Mouse (Mus musculus): ENCODE results near the gene Exoc3l4. TPM values are rescaled to one million over a fixed set of nuclear protein-coding genes. Genes with fewer than 3 reads are reported as not detected.

Gene Exoc3l4
- polyA plus RNA-seq, 1 experiment, result 6.1 TPM

DNA sequence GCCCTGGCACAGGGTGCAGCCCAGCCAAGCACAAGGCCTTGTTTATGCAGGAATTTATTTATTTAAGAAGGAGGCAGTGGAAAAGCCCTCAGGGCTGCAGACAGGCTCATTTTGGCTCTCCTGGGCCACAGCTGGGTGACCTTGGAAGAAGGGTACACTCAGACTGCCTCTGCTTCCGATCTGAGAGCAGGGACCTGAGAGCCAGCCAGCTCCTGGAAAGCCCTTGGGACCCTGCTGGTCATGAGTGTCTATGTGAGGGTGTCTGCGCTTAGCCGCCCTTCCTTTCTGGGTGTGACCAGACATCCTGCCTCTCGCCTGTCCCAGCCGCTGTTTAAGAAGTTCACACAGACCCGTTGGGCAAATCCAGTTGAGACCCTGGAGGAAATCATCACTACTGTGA lies 33.5 kb downstream of the Exoc3l4 start:
- Histone ChIP-seq H3K4me1 (ENCODE audit: control insufficient read depth, insufficient read depth, low read length) (no peaks in the 10 kb centered on the region), H3K9me3 (replicated peaks; ENCODE audit: control insufficient read depth, insufficient read depth, low read length, poor library complexity, severe bottlenecking) (no peaks in the 10 kb centered on the region), H3K27ac (ENCODE audit: insufficient read depth, low read length) (no peak overlapping the region), H3K4me3 (ENCODE audit: low read depth, low read length) (no peak overlapping the region), H3K9ac (ENCODE audit: low read depth, poor library complexity, severe bottlenecking) (no peak overlapping the region), H3K27me3 (ENCODE audit: control insufficient read depth, insufficient read depth, low read length, poor library complexity, severe bottlenecking) (no peaks in the 10 kb centered on the region), H3K36me3 (ENCODE audit: control insufficient read depth, insufficient read depth, low read length, poor library complexity, severe bottlenecking) (no peaks in the 10 kb centered on the region)
- TF ChIP-seq EP300 (IDR thresholded peaks at IDR 0.05; ENCODE audit: insufficient read depth, low read depth, low read length) (no peak), CTCF (IDR thresholded peaks at IDR 0.05; ENCODE audit: low read depth, low read length) (no peak), POLR2A (IDR thresholded peaks at IDR 0.05; ENCODE audit: insufficient read depth, low read length) (no peak)

DNA sequence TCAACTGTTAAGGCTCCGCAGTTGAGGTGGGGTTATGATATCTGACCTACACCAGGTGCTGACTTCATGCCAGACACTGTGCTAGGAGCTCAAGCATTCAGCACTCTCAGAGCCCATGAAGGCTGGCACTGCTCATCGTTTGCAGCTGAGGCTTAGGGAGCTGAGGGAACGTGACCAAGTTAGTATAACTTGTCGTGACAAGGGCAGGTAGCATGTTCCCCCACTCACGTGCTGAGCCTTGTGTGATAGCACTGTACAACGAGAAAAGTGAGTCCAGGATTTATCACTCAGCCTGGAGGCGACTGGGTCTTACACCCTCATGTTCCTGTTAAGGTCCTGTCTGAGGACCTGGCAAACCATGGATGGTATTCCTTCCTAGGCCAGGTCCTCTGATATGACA lies 34.7 kb downstream of the Exoc3l4 start:
- TF ChIP-seq POLR2A (IDR thresholded peaks at IDR 0.05; ENCODE audit: insufficient read depth, low read length), result no peak
- no peak for TF ChIP-seq EP300 (IDR thresholded peaks at IDR 0.05; ENCODE audit: insufficient read depth, low read depth, low read length)
- TF ChIP-seq CTCF (IDR thresholded peaks at IDR 0.05; ENCODE audit: low read depth, low read length), result no peak
- Histone ChIP-seq H3K4me1 (ENCODE audit: control insufficient read depth, insufficient read depth, low read length) (no peaks in the 10 kb centered on the region), H3K9ac (ENCODE audit: low read depth, poor library complexity, severe bottlenecking) (no peak overlapping the region), H3K36me3 (ENCODE audit: control insufficient read depth, insufficient read depth, low read length, poor library complexity, severe bottlenecking) (no peaks in the 10 kb centered on the region), H3K4me3 (ENCODE audit: low read depth, low read length) (no peak overlapping the region), H3K27ac (ENCODE audit: insufficient read depth, low read length) (no peak overlapping the region), H3K9me3 (replicated peaks; ENCODE audit: control insufficient read depth, insufficient read depth, low read length, poor library complexity, severe bottlenecking) (no peaks in the 10 kb centered on the region), H3K27me3 (ENCODE audit: control insufficient read depth, insufficient read depth, low read length, poor library complexity, severe bottlenecking) (no peaks in the 10 kb centered on the region)

DNA sequence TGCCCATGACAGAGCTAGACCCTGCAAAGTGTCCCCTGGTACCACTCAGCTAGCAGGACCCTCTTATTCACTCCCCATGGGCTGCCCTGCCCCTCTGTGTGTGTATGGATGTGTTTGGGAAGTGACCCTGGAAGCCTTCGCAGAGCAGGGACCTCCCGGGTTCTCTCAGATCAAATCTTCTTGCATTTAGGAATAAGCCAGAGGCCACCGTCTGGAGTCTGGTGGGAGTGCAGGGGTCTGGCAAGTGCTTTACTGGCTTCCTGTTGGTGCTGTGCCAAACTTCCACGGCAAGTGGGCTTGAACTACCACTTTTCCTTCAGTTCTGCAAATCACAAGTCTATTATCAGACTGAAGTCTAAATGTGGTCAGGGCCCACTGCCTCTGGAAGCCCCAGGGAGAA lies 37.2 kb downstream of the Exoc3l4 start:
- Histone ChIP-seq H3K9ac (ENCODE audit: low read depth, poor library complexity, severe bottlenecking) (no peak overlapping the region), H3K27me3 (ENCODE audit: control insufficient read depth, insufficient read depth, low read length, poor library complexity, severe bottlenecking) (no peaks in the 10 kb centered on the region), H3K36me3 (ENCODE audit: control insufficient read depth, insufficient read depth, low read length, poor library complexity, severe bottlenecking) (no peaks in the 10 kb centered on the region), H3K4me1 (ENCODE audit: control insufficient read depth, insufficient read depth, low read length) (no peaks in the 10 kb centered on the region), H3K4me3 (ENCODE audit: low read depth, low read length) (no peak overlapping the region), H3K27ac (ENCODE audit: insufficient read depth, low read length) (no peak overlapping the region), H3K9me3 (replicated peaks; ENCODE audit: control insufficient read depth, insufficient read depth, low read length, poor library complexity, severe bottlenecking) (no peaks in the 10 kb centered on the region)
- TF ChIP-seq EP300 (IDR thresholded peaks at IDR 0.05; ENCODE audit: insufficient read depth, low read depth, low read length) (no peak), POLR2A (IDR thresholded peaks at IDR 0.05; ENCODE audit: insufficient read depth, low read length) (no peak), CTCF (IDR thresholded peaks at IDR 0.05; ENCODE audit: low read depth, low read length) (no peak)

DNA sequence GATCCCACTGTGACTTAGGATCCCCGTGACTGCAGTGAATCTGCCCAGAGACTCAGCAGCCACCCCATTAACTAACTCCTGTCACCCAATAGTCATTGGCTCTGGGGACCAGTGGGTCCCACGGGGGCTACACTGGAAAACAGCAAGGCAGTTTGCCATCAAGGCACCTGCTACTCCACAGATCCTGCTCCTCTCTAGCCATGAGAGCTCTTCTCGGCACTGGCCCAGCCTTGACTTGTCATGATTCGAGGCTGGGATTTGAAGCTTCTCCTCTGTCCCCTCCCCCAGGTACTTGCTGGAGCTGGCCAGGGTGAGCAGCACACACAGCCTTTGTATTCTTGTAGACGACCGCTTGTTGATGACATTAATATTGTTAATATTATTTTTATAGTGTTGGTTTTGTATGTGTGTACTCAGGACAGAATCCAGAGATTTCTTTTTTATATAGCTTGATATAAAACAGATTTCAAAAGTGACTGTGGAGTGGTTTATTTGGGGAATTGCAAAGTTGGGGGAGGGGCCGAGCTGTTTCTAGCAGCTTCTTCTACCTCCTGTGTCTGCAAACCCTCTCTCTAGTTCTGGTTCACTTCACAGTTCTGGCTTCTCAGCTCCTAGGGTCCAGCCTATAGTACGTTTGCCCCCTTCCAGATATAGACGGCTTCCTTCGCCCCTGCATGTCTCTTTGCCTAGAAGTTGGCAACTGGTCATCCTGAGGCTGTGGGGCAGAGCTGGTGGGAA lies 37.9 kb downstream of the Exoc3l4 start:
- no peak for TF ChIP-seq POLR2A (IDR thresholded peaks at IDR 0.05; ENCODE audit: insufficient read depth, low read length)
- no peak for TF ChIP-seq EP300 (IDR thresholded peaks at IDR 0.05; ENCODE audit: insufficient read depth, low read depth, low read length)
- TF ChIP-seq CTCF (IDR thresholded peaks at IDR 0.05; ENCODE audit: low read depth, low read length), result no peak
- no peaks in the 10 kb centered on the region for H3K9me3 ChIP-seq (replicated peaks; ENCODE audit: control insufficient read depth, insufficient read depth, low read length, poor library complexity, severe bottlenecking)
- H3K4me3 ChIP-seq (ENCODE audit: low read depth, low read length), result no peak overlapping the region
- H3K9ac ChIP-seq (ENCODE audit: low read depth, poor library complexity, severe bottlenecking), result no peak overlapping the region
- no peak overlapping the region for H3K27ac ChIP-seq (ENCODE audit: insufficient read depth, low read length)
- H3K4me1 ChIP-seq (ENCODE audit: control insufficient read depth, insufficient read depth, low read length), result no peaks in the 10 kb centered on the region
- no peaks in the 10 kb centered on the region for H3K27me3 ChIP-seq (ENCODE audit: control insufficient read depth, insufficient read depth, low read length, poor library complexity, severe bottlenecking)
- no peaks in the 10 kb centered on the region for H3K36me3 ChIP-seq (ENCODE audit: control insufficient read depth, insufficient read depth, low read length, poor library complexity, severe bottlenecking)

DNA sequence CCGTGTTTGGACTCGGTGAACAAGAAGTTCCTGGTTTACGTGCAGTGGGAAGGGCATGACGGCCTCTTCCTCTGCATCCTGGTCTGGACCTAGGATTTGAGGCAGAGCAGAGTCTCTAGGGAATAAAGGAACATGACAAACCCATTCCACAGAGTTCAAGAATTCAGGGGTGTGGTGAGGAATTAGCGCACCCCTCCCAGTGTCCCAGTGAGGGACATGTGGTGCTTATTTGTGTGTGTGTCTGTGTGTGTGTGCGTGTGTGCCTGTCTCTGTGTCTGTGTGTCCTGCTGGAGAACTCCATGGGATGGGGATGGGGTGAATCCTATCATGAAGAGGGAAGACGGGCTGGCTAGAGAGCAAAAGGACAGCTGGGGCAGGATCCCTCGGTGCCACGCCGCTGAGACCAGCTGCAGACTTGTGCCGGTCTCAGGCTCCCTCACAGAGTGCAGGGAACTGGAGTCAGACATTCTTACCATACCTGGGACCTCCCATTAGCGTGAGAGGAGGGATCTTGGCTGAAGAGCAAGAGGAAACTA lies 38.6 kb downstream of the Exoc3l4 start:
- Histone ChIP-seq H3K36me3 (ENCODE audit: control insufficient read depth, insufficient read depth, low read length, poor library complexity, severe bottlenecking) (no peaks in the 10 kb centered on the region), H3K4me1 (ENCODE audit: control insufficient read depth, insufficient read depth, low read length) (no peaks in the 10 kb centered on the region), H3K9ac (ENCODE audit: low read depth, poor library complexity, severe bottlenecking) (no peak overlapping the region), H3K9me3 (replicated peaks; ENCODE audit: control insufficient read depth, insufficient read depth, low read length, poor library complexity, severe bottlenecking) (no peaks in the 10 kb centered on the region), H3K4me3 (ENCODE audit: low read depth, low read length) (no peak overlapping the region), H3K27me3 (ENCODE audit: control insufficient read depth, insufficient read depth, low read length, poor library complexity, severe bottlenecking) (no peaks in the 10 kb centered on the region), H3K27ac (ENCODE audit: insufficient read depth, low read length) (no peak overlapping the region)
- TF ChIP-seq CTCF (IDR thresholded peaks at IDR 0.05; ENCODE audit: low read depth, low read length) (no peak), POLR2A (IDR thresholded peaks at IDR 0.05; ENCODE audit: insufficient read depth, low read length) (no peak), EP300 (IDR thresholded peaks at IDR 0.05; ENCODE audit: insufficient read depth, low read depth, low read length) (no peak)

DNA sequence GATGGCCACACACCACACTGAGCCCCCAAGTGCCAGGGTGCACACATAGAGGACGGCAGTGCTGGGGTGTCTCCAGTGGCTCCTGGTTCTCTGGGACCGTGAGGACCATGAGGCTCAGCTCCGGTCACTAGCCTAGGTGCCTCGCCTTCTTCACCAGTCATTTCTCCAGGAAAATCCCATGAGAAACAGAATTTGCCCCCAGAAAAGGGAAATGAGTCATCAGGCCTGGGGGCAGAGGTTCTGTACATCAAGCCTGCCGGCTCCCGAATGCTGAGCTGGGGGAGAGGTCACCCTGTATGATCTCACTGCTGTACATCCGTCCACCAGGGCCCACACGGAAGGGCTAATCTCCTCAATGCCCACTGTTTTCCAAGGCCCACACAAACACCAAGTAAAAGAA lies 39.0 kb downstream of the Exoc3l4 start:
- Histone ChIP-seq H3K9me3 (replicated peaks; ENCODE audit: control insufficient read depth, insufficient read depth, low read length, poor library complexity, severe bottlenecking) (no peaks in the 10 kb centered on the region), H3K9ac (ENCODE audit: low read depth, poor library complexity, severe bottlenecking) (no peak overlapping the region), H3K27ac (ENCODE audit: insufficient read depth, low read length) (no peak overlapping the region), H3K4me1 (ENCODE audit: control insufficient read depth, insufficient read depth, low read length) (no peaks in the 10 kb centered on the region), H3K27me3 (ENCODE audit: control insufficient read depth, insufficient read depth, low read length, poor library complexity, severe bottlenecking) (no peaks in the 10 kb centered on the region), H3K36me3 (ENCODE audit: control insufficient read depth, insufficient read depth, low read length, poor library complexity, severe bottlenecking) (no peaks in the 10 kb centered on the region), H3K4me3 (ENCODE audit: low read depth, low read length) (no peak overlapping the region)
- TF ChIP-seq CTCF (IDR thresholded peaks at IDR 0.05; ENCODE audit: low read depth, low read length) (no peak), POLR2A (IDR thresholded peaks at IDR 0.05; ENCODE audit: insufficient read depth, low read length) (no peak), EP300 (IDR thresholded peaks at IDR 0.05; ENCODE audit: insufficient read depth, low read depth, low read length) (no peak)
